Mouse (Mus musculus): ENCODE results near the gene Rnase10.

DNA sequence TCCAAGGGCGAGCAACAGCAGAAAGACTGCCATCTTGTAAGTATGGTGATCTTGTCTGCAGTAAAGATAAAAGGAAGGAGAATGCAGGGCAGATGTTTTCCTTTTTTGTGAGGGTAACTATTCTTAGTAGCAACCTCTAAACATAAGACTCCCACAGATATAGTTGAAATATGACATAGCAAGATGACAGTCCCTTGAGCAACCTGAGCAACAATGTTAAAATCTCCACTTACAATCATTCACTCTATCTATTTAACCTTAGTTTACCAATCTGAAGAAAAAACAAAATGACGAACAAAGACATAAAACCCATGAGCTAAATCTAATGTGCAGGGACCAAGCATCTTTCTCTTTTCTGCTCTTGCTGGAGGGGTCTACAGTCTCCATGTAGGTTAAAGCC lies 42.5 kb downstream of the Rnase10 start, which contains the start of gene Rnase11:
- no peak for TF ChIP-seq MYC (IDR thresholded peaks at IDR 0.05; ENCODE audit: low read depth, low read length)
- no peak for TF ChIP-seq CTCF (conservative IDR thresholded peaks at IDR 0.05 in 1 of 2, IDR thresholded peaks at IDR 0.05 in 1 of 2; ENCODE audit: low read depth in 2 of 2, low read length in 2 of 2)
- no peak for TF ChIP-seq MAX (IDR thresholded peaks at IDR 0.05; ENCODE audit: low read length)
- no peak for TF ChIP-seq SMC3 (IDR thresholded peaks at IDR 0.05; ENCODE audit: low read depth, low read length)
- no peak for TF ChIP-seq MXI1 (IDR thresholded peaks at IDR 0.05; ENCODE audit: low read depth, low read length)
- no peak for TF ChIP-seq HCFC1 (IDR thresholded peaks at IDR 0.05; ENCODE audit: low read depth, low read length)
- TF ChIP-seq NELFE (IDR thresholded peaks at IDR 0.05; ENCODE audit: low read depth, low read length), result no peak
- no peak for TF ChIP-seq TBP (conservative IDR thresholded peaks at IDR 0.05; ENCODE audit: low read depth, low read length)
- TF ChIP-seq ZKSCAN1 (IDR thresholded peaks at IDR 0.05; ENCODE audit: borderline replicate concordance, low read depth, low read length), result no peak
- TF ChIP-seq TCF12 (IDR thresholded peaks at IDR 0.05; ENCODE audit: low read depth, low read length), result no peak
- no peak for TF ChIP-seq POLR2A (IDR thresholded peaks at IDR 0.05; ENCODE audit: low read depth, low read length)
